Mouse (Mus musculus) MEL (cell line): Measurements from ENCODE around the gene Ryr2.

Source experiments
- CTCF ChIP-seq, 3 experiments: IDR thresholded peaks in 2 of 3; conservative IDR thresholded peaks in 1 of 3; 2 replicates each; pipeline ENCODE4 v1.5.1; 2011 to 2012; ENCODE audit warnings: low read length in 3 of 3, low read depth in 2 of 3, mild to moderate bottlenecking in 2 of 3, improper control_type of control experiment in 1 of 3, inconsistent platforms in 1 of 3, mixed read lengths in 1 of 3, moderate library complexity in 1 of 3; ENCODE audit not compliant: control insufficient read depth in 1 of 3, insufficient read depth in 1 of 3, poor library complexity in 1 of 3, severe bottlenecking in 1 of 3
- EP300 ChIP-seq, 2 experiments: IDR thresholded peaks; 2 replicates each; pipeline ENCODE4 v1.6.1; 2011; ENCODE audit warnings: improper control_type of control experiment in 2 of 2, low read length in 2 of 2, low read depth in 1 of 2, mild to moderate bottlenecking in 1 of 2
- ETS1 ChIP-seq: IDR thresholded peaks from 2 replicates; pipeline ENCODE4 v1.6.1; 2012; ENCODE audit warnings: low read depth, mild to moderate bottlenecking, inconsistent platforms, low read length, improper control_type of control experiment, moderate library complexity
- GATA1 ChIP-seq: IDR thresholded peaks from 2 replicates; pipeline ENCODE4 v1.6.1; 2011; ENCODE audit warnings: low read depth, low read length, improper control_type of control experiment
- HCFC1 ChIP-seq: IDR thresholded peaks from 2 replicates; pipeline ENCODE4 v1.6.1; 2012; ENCODE audit warnings: low read depth, mild to moderate bottlenecking, inconsistent platforms, low read length, improper control_type of control experiment, moderate library complexity
- KAT2A ChIP-seq: conservative IDR thresholded peaks from 2 replicates; pipeline ENCODE4 v1.6.1; 2012; ENCODE audit warnings: low read depth, low read length, improper control_type of control experiment, inconsistent platforms
- MAFK ChIP-seq: IDR thresholded peaks from 2 replicates; pipeline ENCODE4 v1.6.1; 2011; ENCODE audit warnings: low read depth, mild to moderate bottlenecking, low read length, improper control_type of control experiment, borderline replicate concordance
- POLR2A ChIP-seq, 2 experiments: IDR thresholded peaks; 2 replicates each; pipeline ENCODE4 v1.6.1; 2011 to 2012; ENCODE audit warnings: low read length in 2 of 2, mild to moderate bottlenecking in 2 of 2, control low read depth in 1 of 2, improper control_type of control experiment in 1 of 2, low read depth in 1 of 2, moderate library complexity in 1 of 2; ENCODE audit not compliant: control insufficient read depth in 1 of 2, insufficient read depth in 1 of 2, poor library complexity in 1 of 2
- TCF12 ChIP-seq: IDR thresholded peaks from 2 replicates; pipeline ENCODE4 v1.6.1; 2014; ENCODE audit warnings: low read depth, mild to moderate bottlenecking, inconsistent platforms, low read length, improper control_type of control experiment, moderate library complexity
- ZMIZ1 ChIP-seq: IDR thresholded peaks from 2 replicates; pipeline ENCODE4 v1.6.1; 2012; ENCODE audit warnings: low read depth, mild to moderate bottlenecking, inconsistent platforms, low read length, improper control_type of control experiment, moderate library complexity

DNA sequence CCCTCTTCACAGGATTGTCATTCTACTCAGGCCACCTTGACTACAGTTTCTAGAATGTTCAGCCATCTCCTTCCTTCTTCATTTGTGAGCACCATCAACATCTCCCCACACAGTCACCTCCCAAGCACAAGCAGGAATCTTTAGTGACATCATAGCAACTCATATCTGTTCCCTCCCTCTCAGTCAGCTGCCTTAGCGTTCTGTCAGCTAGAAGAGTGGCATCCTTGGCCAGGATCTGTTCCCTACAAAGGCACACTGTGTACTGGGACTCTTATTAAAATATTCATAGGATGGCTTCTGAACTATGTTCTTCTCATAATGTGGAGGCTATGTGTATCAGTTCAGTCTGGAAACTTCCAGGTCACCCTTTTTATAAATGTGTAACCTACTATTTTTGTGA lies 8.1 kb upstream of the Ryr2 start:
- TF ChIP-seq HCFC1 (no peak), POLR2A (IDR thresholded peaks at IDR 0.05; ENCODE audit: control insufficient read depth in 1 of 2, insufficient read depth in 1 of 2, low read depth in 1 of 2, low read length in 2 of 2, poor library complexity in 1 of 2) (no peak), TCF12 (no peak), GATA1 (no peak), ZMIZ1 (no peak), MAFK (no peak), CTCF (IDR thresholded peaks at IDR 0.05 in 2 of 3, conservative IDR thresholded peaks at IDR 0.05 in 1 of 3; ENCODE audit: control insufficient read depth in 1 of 3, insufficient read depth in 1 of 3, low read depth in 2 of 3, low read length in 3 of 3, poor library complexity in 1 of 3, severe bottlenecking in 1 of 3) (no peak), ETS1 (no peak), EP300 (IDR thresholded peaks at IDR 0.05; ENCODE audit: low read depth in 1 of 2, low read length in 2 of 2) (no peak), KAT2A (no peak)
